Mouse (Mus musculus) megakaryocyte, embryonic 14.5 days (primary cell): ENCODE data around the gene Gpx7.

Experiments
- FLI1 ChIP-seq: IDR thresholded peaks from 2 replicates; pipeline ENCODE4 v1.6.1; 2012; ENCODE audit warnings: low read length, inconsistent platforms, mixed read lengths
- GATA1 ChIP-seq: IDR thresholded peaks from 3 replicates; pipeline ENCODE4 v1.6.1; 2012; ENCODE audit warnings: mixed read lengths, low read length, inconsistent platforms, borderline replicate concordance

DNA sequence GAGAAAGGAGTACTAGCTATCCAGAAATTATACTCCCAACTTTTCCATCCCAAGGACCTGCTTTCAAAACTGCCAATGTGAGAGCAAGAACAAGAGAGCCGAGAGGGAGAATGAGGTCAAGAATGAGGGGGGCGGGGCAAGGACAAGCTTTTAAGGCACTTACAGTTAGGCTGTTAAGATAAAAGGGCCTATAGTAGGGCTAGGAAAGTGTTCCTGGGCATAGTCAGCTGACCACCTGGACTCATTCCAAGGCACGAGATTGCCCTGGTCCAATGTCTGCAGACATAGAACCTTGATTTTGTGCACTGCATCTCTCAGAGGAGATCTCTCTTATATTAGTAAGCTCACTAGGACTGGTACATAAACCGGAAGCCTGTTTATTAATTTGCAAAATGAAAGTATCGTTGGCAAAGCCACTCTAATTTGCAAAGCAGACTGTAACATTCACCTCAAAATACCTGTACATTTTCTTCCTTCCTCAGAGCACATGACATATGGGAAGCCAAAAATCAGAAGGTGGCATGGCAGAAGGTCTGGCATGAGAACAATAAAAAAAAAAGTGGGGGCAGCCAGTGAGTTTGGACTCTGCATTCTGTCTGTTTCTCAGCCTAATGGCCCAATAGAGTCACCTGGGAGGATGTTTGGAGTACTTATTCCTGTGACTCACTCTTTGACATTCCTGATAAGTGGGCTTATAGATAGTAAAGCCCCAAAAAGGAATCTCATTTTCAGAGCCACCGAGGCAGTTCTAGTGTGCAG is 31.5 kb upstream of the Gpx7 start:
- TF ChIP-seq GATA1 (no peak), FLI1 (no peak)
